Mouse (Mus musculus) liver, adult 2 months (tissue): ENCODE results near the gene Pigz. TPM values are rescaled to one million over a fixed set of nuclear protein-coding genes. Genes with fewer than 3 reads are reported as not detected.
A peak's percentile ranks its signal among the peaks of the same experiment; 100 is the strongest.

Experiments
- DNase-seq: peaks from one replicate; pipeline ENCODE4 v3.0.0-alpha.2; 2011; ENCODE audit warnings: low read depth, low spot score; ENCODE audit errors: extremely low read depth
- H3K27ac ChIP-seq: fragments of 200-500 bp; replicated peaks from 2 replicates; pipeline ENCODE4 v1.5.1; 2012; ENCODE audit warnings: low read depth, mild to moderate bottlenecking, control low read depth, inconsistent platforms, low read length; ENCODE audit not compliant: insufficient read depth
- H3K27me3 ChIP-seq: fragments of 200-500 bp; 2 replicates; pipeline ENCODE4 v1.6.1; 2012; ENCODE audit warnings: mild to moderate bottlenecking, moderate library complexity, low read length, inconsistent platforms; ENCODE audit not compliant: control insufficient read depth, insufficient read depth
- H3K36me3 ChIP-seq: fragments of 200-500 bp; 2 replicates; pipeline ENCODE4 v1.6.1; 2012; ENCODE audit warnings: low read length, inconsistent platforms; ENCODE audit not compliant: control insufficient read depth, insufficient read depth
- H3K4me1 ChIP-seq: fragments of 200-500 bp; 2 replicates; pipeline ENCODE4 v1.6.1; 2011; ENCODE audit warnings: low read length; ENCODE audit not compliant: control insufficient read depth, insufficient read depth
- H3K4me3 ChIP-seq: fragments of 200-500 bp; 2 replicates; pipeline ENCODE4 v1.5.1; 2011; ENCODE audit warnings: low read depth, mild to moderate bottlenecking, control low read depth, low read length, moderate library complexity; ENCODE audit not compliant: insufficient read depth
- H3K79me2 ChIP-seq: fragments of 200-500 bp; 2 replicates; pipeline ENCODE4 v1.6.1; 2012; ENCODE audit warnings: inconsistent platforms, mild to moderate bottlenecking, low read length, moderate library complexity; ENCODE audit not compliant: control insufficient read depth, insufficient read depth
- H3K9ac ChIP-seq: fragments of 200-500 bp; 2 replicates; pipeline ENCODE4 v1.6.1; 2012; ENCODE audit warnings: low read depth, mild to moderate bottlenecking, control low read depth, inconsistent platforms, low read length
- CTCF ChIP-seq: fragments of 200-500 bp; IDR thresholded peaks from 2 replicates; pipeline ENCODE4 v1.5.1; 2011; ENCODE audit warnings: low read depth, low read length, control low read depth
- POLR2A ChIP-seq: fragments of 200-500 bp; IDR thresholded peaks from 2 replicates; pipeline ENCODE4 v1.6.1; 2011; ENCODE audit warnings: low read length, control low read depth; ENCODE audit not compliant: insufficient read depth; ENCODE audit errors: extremely low read depth
- WGBS: fragments of 180-500 bp; shearing (Covaris S2); methylation state at CpG from one replicate; pipeline ENCODE4 v1.1.7; 2018; 5-methylcytosine and 5-hydroxymethylcytosine counted together
- polyA plus RNA-seq: library from polyadenylated mRNA; depleted of rRNA; stranded (reverse); fragments of >200 nt; gene quantifications from 2 replicates; pipeline ENCODE4 v1.2.3, GENCODE M21; 2012
- total RNA-seq: library from RNA; depleted of rRNA; stranded (reverse); fragments of >200 nt; gene quantifications from 2 replicates; pipeline ENCODE4 v1.2.3, GENCODE M21; 2014

Pigz gene
- total and polyA plus RNA-seq, 2 experiments: 0.18 to 0.33 TPM

- Histone ChIP-seq H3K27ac (no peak overlapping the region), H3K36me3 (no peaks in the 10 kb centered on the region), H3K4me3 (no peak overlapping the region), H3K9ac (no peak overlapping the region), H3K27me3 (no peaks in the 10 kb centered on the region), H3K79me2 (no peaks in the 10 kb centered on the region), H3K4me1 (no peaks in the 10 kb centered on the region)
- 86% methylated on average over 18 of the region's 18 CpGs for WGBS
- TF ChIP-seq CTCF (no peak), POLR2A (no peak)
- no peak for DNase-seq
Measured at GRCm38 (mm10) chr16:31898546-31899326, 34.9 kb upstream of the Pigz start.

- H3K4me1 ChIP-seq: no peaks in the 10 kb centered on the region
- WGBS: 87% methylated on average over 1 of the region's 1 CpGs
- no peaks in the 10 kb centered on the region for H3K79me2 ChIP-seq
- TF ChIP-seq POLR2A: no peak
- TF ChIP-seq CTCF: no peak
- H3K27ac ChIP-seq: no peak overlapping the region
- no peak overlapping the region for H3K9ac ChIP-seq
- no peak overlapping the region for H3K4me3 ChIP-seq
- no peaks in the 10 kb centered on the region for H3K36me3 ChIP-seq
- H3K27me3 ChIP-seq: no peaks in the 10 kb centered on the region
- no peak for DNase-seq
Measured at GRCm38 (mm10) chr16:31901886-31902285, 31.8 kb upstream of the Pigz start.

GRCm38 (mm10) chr16:31903239-31903638 is 30.4 kb upstream of the Pigz start:
- 90% methylated on average over 8 of the region's 8 CpGs for WGBS
- TF ChIP-seq POLR2A (no peak), CTCF (no peak)
- no peaks in the 10 kb centered on the region for H3K36me3 ChIP-seq
- no peak overlapping the region for H3K4me3 ChIP-seq
- DNase-seq: no peak
- H3K27ac ChIP-seq: no peak overlapping the region
- no peak overlapping the region for H3K9ac ChIP-seq
- H3K27me3 ChIP-seq: no peaks in the 10 kb centered on the region
- H3K4me1 ChIP-seq: no peaks in the 10 kb centered on the region
- no peaks in the 10 kb centered on the region for H3K79me2 ChIP-seq

GRCm38 (mm10) chr16:31905331-31905730 is 28.3 kb upstream of the Pigz start:
- no peaks in the 10 kb centered on the region for H3K79me2 ChIP-seq
- H3K27ac ChIP-seq: no peak overlapping the region
- H3K36me3 ChIP-seq: no peaks in the 10 kb centered on the region
- no peak for DNase-seq
- H3K27me3 ChIP-seq: no peaks in the 10 kb centered on the region
- H3K9ac ChIP-seq: no peak overlapping the region
- H3K4me3 ChIP-seq: no peak overlapping the region
- H3K4me1 ChIP-seq: no peaks in the 10 kb centered on the region
- WGBS: 74% methylated on average over 4 of the region's 4 CpGs
- peak; percentile 47; the same call in 1 of the 2 replicates for TF ChIP-seq CTCF
- no peak for TF ChIP-seq POLR2A

GRCm38 (mm10) chr16:31905891-31906825 is 27.5 kb upstream of the Pigz start:
- H3K36me3 ChIP-seq: no peaks in the 10 kb centered on the region
- H3K9ac ChIP-seq: no peak overlapping the region
- H3K27me3 ChIP-seq: no peaks in the 10 kb centered on the region
- DNase-seq: no peak
- H3K27ac ChIP-seq: no peak overlapping the region
- 30% methylated on average over 19 of the region's 20 CpGs for WGBS
- H3K4me1 ChIP-seq: no peaks in the 10 kb centered on the region
- no peak overlapping the region for H3K4me3 ChIP-seq
- TF ChIP-seq CTCF (no peak), POLR2A (no peak)
- no peaks in the 10 kb centered on the region for H3K79me2 ChIP-seq
